8 mouse cellular contexts compared by ENCODE assay signal in the genomic region with DNA sequence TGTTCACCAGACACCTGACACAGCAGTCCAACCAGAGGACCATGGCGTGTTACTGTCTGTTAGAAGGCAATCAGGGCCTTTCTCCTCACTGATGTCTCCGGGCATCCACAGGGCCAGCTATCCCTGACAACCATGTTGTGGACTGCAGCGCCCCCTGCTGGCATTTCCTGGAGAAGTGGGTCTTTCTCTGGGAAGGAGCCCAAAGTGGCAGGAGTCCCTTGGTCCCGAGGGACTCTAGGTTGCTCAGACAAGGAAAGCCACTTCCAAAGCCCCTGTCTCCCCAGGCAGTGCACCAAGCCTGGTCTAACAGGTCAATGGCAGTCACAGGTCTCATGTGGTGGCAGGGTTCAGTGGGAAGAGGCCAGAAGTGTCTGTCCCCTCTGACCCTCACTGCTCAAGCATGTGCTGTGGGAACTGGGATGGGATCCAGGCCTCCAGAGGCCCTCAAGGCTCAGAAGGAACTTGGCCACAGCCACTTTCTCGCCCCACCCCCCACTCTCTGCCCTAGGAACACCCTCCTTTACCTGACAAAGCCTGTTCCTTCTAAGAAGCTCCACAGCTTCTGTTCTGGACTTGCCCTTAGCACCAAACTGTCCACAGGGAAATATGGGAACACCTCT. TPM values are rescaled to one million over a fixed set of nuclear protein-coding genes. Genes with fewer than 3 reads are reported as not detected.
A peak's percentile ranks its signal among the peaks of the same experiment; 100 is the strongest.
DNase-seq lines count a peak whose midpoint lies in the region; ATAC-seq lines count a peak whose summit lies in the region.

No protein-coding gene starts in this region.

- H3K27me3 ChIP-seq in liver, embryonic 15.5 days = no peaks in the 10 kb centered on the region

- peak overlapping the region; percentile 15; the same call in 1 of the 2 replicates for H3K9ac ChIP-seq in liver, embryonic 15.5 days

- peak overlapping the region; percentile 33; the same call in 1 of the 2 replicates for H3K27ac ChIP-seq in liver, embryonic 15.5 days (replicated peaks)

- H3K9me3 ChIP-seq in liver, embryonic 15.5 days (replicated peaks) = no peaks in the 10 kb centered on the region

- peaks cover 80% of the 10 kb centered on the region for H3K4me1 ChIP-seq in liver, embryonic 15.5 days (replicated peaks)

- WGBS in liver, embryonic 15.5 days (ENCODE audit: insufficient replicate concordance) = 28% methylated on average over 5 of the region's 5 CpGs

- H3K4me3 ChIP-seq in liver, embryonic 15.5 days (replicated peaks) = no peak overlapping the region

- peak overlapping the region; percentile 10; the same call in 1 of the 2 replicates for H3K4me2 ChIP-seq in liver, embryonic 15.5 days

- ATAC-seq in liver, embryonic 15.5 days (ENCODE audit: insufficient read depth) = no peak

- DNase-seq in urinary bladder, adult 18-20 months (ENCODE audit: low spot score in 2 of 2) = peak; percentile 42 to 63
- no peak for DNase-seq in urinary bladder, postnatal 10 days (ENCODE audit: low spot score)
- DNase-seq in c-Kit-positive CD71-positive TER-119-positive erythroid progenitor cells, embryonic 14.5 days (ENCODE audit: low spot score) = peak; percentile 83
- DNase-seq in frontal cortex, postnatal 36 days (ENCODE audit: low spot score in 2 of 2) = peak; percentile 70 to 73
- DNase-seq in kidney, adult 8-10 months = peak; percentile 82 to 87
- peak; percentile 82 for DNase-seq in retina, postnatal 1 day
- peak; percentile 52 to 71 for DNase-seq in urinary bladder, postnatal 36 days (ENCODE audit: low spot score in 2 of 2)

- H3K36me3 ChIP-seq in liver, embryonic 15.5 days (replicated peaks) = no peaks in the 10 kb centered on the region

RNA-seq across cellular contexts. Expression of gene Rexo1, which starts 3.9 kb away (rescaled TPM):
- 12.8 and 15.6 TPM in 2 replicates for polyA plus RNA-seq in liver, embryonic 15.5 days (2015; fragmentation: Nextera tagmentation; extraction: Ambion mirVana)

RNA-seq across cellular contexts. Expression of gene Atp8b3, which starts 18.5 kb away (rescaled TPM):
- 0.02 TPM in 1 of 2 replicates, not detected in the other for polyA plus RNA-seq in liver, embryonic 15.5 days (2015; fragmentation: Nextera tagmentation; extraction: Ambion mirVana)

RNA-seq across cellular contexts. Expression of gene Klf16, which starts 19.7 kb away (rescaled TPM):
- polyA plus RNA-seq in liver, embryonic 15.5 days (2015; fragmentation: Nextera tagmentation; extraction: Ambion mirVana) = 11.7 and 12.1 TPM in 2 replicates

RNA-seq across cellular contexts. Expression of gene Abhd17a, which starts 32.7 kb away (rescaled TPM):
- 50.8 and 62.8 TPM in 2 replicates for polyA plus RNA-seq in liver, embryonic 15.5 days (2015; fragmentation: Nextera tagmentation; extraction: Ambion mirVana)

RNA-seq across cellular contexts. Expression of gene Scamp4, which starts 45.2 kb away (rescaled TPM):
- 41.9 and 45.3 TPM in 2 replicates for polyA plus RNA-seq in liver, embryonic 15.5 days (2015; fragmentation: Nextera tagmentation; extraction: Ambion mirVana)
